Mouse (Mus musculus) ES-E14 (cell line): ENCODE results near the gene Cyp2b19.

ENCODE experiments used
- MAFK ChIP-seq: IDR thresholded peaks from 2 replicates; pipeline ENCODE4 v1.6.1; 2014; ENCODE audit warnings: mild to moderate bottlenecking, low read depth, low read length, inconsistent platforms; ENCODE audit not compliant: insufficient read depth
- ZNF384 ChIP-seq: IDR thresholded peaks from 2 replicates; pipeline ENCODE4 v1.6.1; 2012; ENCODE audit warnings: low read depth, low read length, inconsistent platforms

DNA sequence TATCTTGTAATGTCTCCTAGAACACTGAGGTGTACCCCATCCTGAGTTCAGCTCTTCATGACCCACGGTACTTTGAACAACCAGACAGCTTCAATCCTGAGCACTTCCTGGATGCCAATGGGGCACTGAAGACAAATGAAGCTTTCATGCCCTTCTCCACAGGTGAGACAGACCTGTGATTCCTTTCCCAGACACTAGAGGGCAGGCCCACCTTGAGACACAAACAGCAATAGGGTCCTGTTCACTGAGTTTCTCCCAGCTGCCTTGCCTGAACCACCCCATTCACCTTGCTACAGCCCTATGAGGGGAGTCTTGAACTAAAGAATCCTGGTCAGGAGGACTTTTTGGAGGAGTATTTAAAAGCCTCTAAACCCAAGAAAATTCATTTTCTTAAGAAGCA lies 10.1 kb downstream of the Cyp2b19 start:
- TF ChIP-seq MAFK (no peak), ZNF384 (no peak)
